Mouse (Mus musculus) cerebellum, adult 2 months (tissue): ENCODE results near the gene Hcar2. TPM values are rescaled to one million over a fixed set of nuclear protein-coding genes. Genes with fewer than 3 reads are reported as not detected.

Source experiments
- DNase-seq, 2 experiments: peaks; one replicate each; pipeline ENCODE4 v3.0.0; 2021
- H3K27ac ChIP-seq: fragments of 200-500 bp; 2 replicates; pipeline ENCODE4 v1.5.1; 2012; ENCODE audit warnings: low read length, control low read depth, inconsistent platforms; ENCODE audit not compliant: insufficient read depth
- H3K27me3 ChIP-seq: fragments of 200-500 bp; 2 replicates; pipeline ENCODE4 v1.6.1; 2012; ENCODE audit warnings: inconsistent platforms, mild to moderate bottlenecking, low read length, moderate library complexity; ENCODE audit not compliant: control insufficient read depth, insufficient read depth
- H3K4me1 ChIP-seq: fragments of 200-500 bp; 2 replicates; pipeline ENCODE4 v1.6.1; 2011; ENCODE audit warnings: low read length; ENCODE audit not compliant: control insufficient read depth, insufficient read depth
- H3K4me3 ChIP-seq: fragments of 200-500 bp; replicated peaks from 2 replicates; pipeline ENCODE3; 2011; ENCODE audit warnings: mild to moderate bottlenecking, low read depth, low read length, control low read depth; ENCODE audit not compliant: insufficient read depth
- CTCF ChIP-seq: fragments of 200-500 bp; IDR thresholded peaks from 2 replicates; pipeline ENCODE4 v1.5.1; 2011; ENCODE audit warnings: low read depth, mild to moderate bottlenecking, control low read depth, low read length, moderate library complexity, borderline replicate concordance; ENCODE audit not compliant: insufficient read depth
- POLR2A ChIP-seq: fragments of 200-500 bp; IDR thresholded peaks from 2 replicates; pipeline ENCODE4 v1.6.1; 2011; ENCODE audit warnings: low read length, control low read depth, borderline replicate concordance; ENCODE audit not compliant: insufficient read depth
- WGBS: fragments of 180-500 bp; shearing (Covaris S2); methylation state at CpG from one replicate; pipeline ENCODE4 v1.1.7; 2018; 5-methylcytosine and 5-hydroxymethylcytosine counted together
- polyA plus RNA-seq: library from polyadenylated mRNA; depleted of rRNA; stranded (reverse); fragments of >200 nt; gene quantifications from 2 replicates; pipeline ENCODE4 v1.2.3, GENCODE M21; 2012

Gene Hcar2
- polyA plus RNA-seq, 1 experiment = 0.07 TPM

GRCm38 (mm10) chr5:123893520-123893919 is 28.2 kb upstream of the Hcar2 start:
- H3K4me3 ChIP-seq = no peak overlapping the region
- no peaks in the 10 kb centered on the region for H3K27me3 ChIP-seq
- no peak for DNase-seq
- TF ChIP-seq CTCF (no peak), POLR2A (no peak)
- H3K27ac ChIP-seq = no peak overlapping the region
- 86% methylated on average over 5 of the region's 5 CpGs for WGBS
- peaks cover 2% of the 10 kb centered on the region; the same call in 1 of the 2 replicates for H3K4me1 ChIP-seq

GRCm38 (mm10) chr5:123891669-123892068 is 26.4 kb upstream of the Hcar2 start:
- H3K27ac ChIP-seq = no peak overlapping the region
- TF ChIP-seq POLR2A (no peak), CTCF (no peak)
- H3K27me3 ChIP-seq = no peaks in the 10 kb centered on the region
- H3K4me1 ChIP-seq = peaks cover 2% of the 10 kb centered on the region; the same call in 1 of the 2 replicates
- no peak for DNase-seq
- H3K4me3 ChIP-seq = no peak overlapping the region
- WGBS = 36% methylated on average over 6 of the region's 6 CpGs

- 81% methylated on average over 5 of the region's 5 CpGs for WGBS
- no peak for DNase-seq
- no peak overlapping the region for H3K27ac ChIP-seq
- no peak overlapping the region for H3K4me3 ChIP-seq
- TF ChIP-seq CTCF = no peak
- no peak for TF ChIP-seq POLR2A
- H3K4me1 ChIP-seq = peaks cover 2% of the 10 kb centered on the region; the same call in 1 of the 2 replicates
- no peaks in the 10 kb centered on the region for H3K27me3 ChIP-seq
Observed at GRCm38 (mm10) chr5:123890987-123891386, 25.7 kb upstream of the Hcar2 start.

- no peaks in the 10 kb centered on the region for H3K27me3 ChIP-seq
- TF ChIP-seq POLR2A = no peak
- no peak for TF ChIP-seq CTCF
- H3K4me1 ChIP-seq = peaks cover 2% of the 10 kb centered on the region; the same call in 1 of the 2 replicates
- H3K4me3 ChIP-seq = no peak overlapping the region
- H3K27ac ChIP-seq = no peak overlapping the region
- 75% methylated on average over 2 of the region's 2 CpGs for WGBS
- no peak for DNase-seq
Observed at GRCm38 (mm10) chr5:123890312-123890711, 25.0 kb upstream of the Hcar2 start.

GRCm38 (mm10) chr5:123886365-123886764 is 21.1 kb upstream of the Hcar2 start:
- DNase-seq = no peak
- TF ChIP-seq POLR2A (no peak), CTCF (no peak)
- no peaks in the 10 kb centered on the region; the same call in 1 of the 2 replicates for H3K4me1 ChIP-seq
- no peak overlapping the region for H3K27ac ChIP-seq
- 81% methylated on average over 3 of the region's 3 CpGs for WGBS
- H3K4me3 ChIP-seq = no peak overlapping the region
- H3K27me3 ChIP-seq = no peaks in the 10 kb centered on the region

- Histone ChIP-seq H3K4me1 (no peaks in the 10 kb centered on the region), H3K27ac (no peak overlapping the region), H3K27me3 (no peaks in the 10 kb centered on the region), H3K4me3 (no peak overlapping the region)
- no peak for DNase-seq
- 61% methylated on average over 10 of the region's 10 CpGs for WGBS
- TF ChIP-seq POLR2A (no peak), CTCF (no peak)
Observed at GRCm38 (mm10) chr5:123884332-123884731, 19.0 kb upstream of the Hcar2 start.

GRCm38 (mm10) chr5:123883891-123884290 is 18.6 kb upstream of the Hcar2 start:
- DNase-seq = no peak
- no peak for TF ChIP-seq POLR2A
- TF ChIP-seq CTCF = no peak
- H3K4me1 ChIP-seq = no peaks in the 10 kb centered on the region
- H3K27ac ChIP-seq = no peak overlapping the region
- no peak overlapping the region for H3K4me3 ChIP-seq
- no peaks in the 10 kb centered on the region for H3K27me3 ChIP-seq
- WGBS = 79% methylated on average over 7 of the region's 7 CpGs

- Histone ChIP-seq H3K4me3 (no peak overlapping the region), H3K27ac (no peak overlapping the region), H3K4me1 (no peaks in the 10 kb centered on the region), H3K27me3 (no peaks in the 10 kb centered on the region)
- WGBS = 81% methylated on average over 14 of the region's 14 CpGs
- TF ChIP-seq CTCF = no peak
- TF ChIP-seq POLR2A = no peak
- DNase-seq = no peak
Observed at GRCm38 (mm10) chr5:123880778-123881177, 15.5 kb upstream of the Hcar2 start.

- TF ChIP-seq POLR2A (no peak), CTCF (no peak)
- H3K27ac ChIP-seq = no peak within 1 kb of the TSS
- H3K27me3 ChIP-seq = no peaks in the 10 kb centered on the region
- DNase-seq = no peak
- WGBS = 63% methylated on average over 12 of the region's 12 CpGs
- no peaks in the 10 kb centered on the region for H3K4me1 ChIP-seq
- no peak within 1 kb of the TSS for H3K4me3 ChIP-seq
Observed at GRCm38 (mm10) chr5:123879928-123880327, 14.6 kb upstream of the Hcar2 start, which contains the start of gene Hcar1. Gene Hcar1 (minus strand): TSS chr5:123880020.
